22 mouse cellular contexts compared by ENCODE assay signal in the genomic region with DNA sequence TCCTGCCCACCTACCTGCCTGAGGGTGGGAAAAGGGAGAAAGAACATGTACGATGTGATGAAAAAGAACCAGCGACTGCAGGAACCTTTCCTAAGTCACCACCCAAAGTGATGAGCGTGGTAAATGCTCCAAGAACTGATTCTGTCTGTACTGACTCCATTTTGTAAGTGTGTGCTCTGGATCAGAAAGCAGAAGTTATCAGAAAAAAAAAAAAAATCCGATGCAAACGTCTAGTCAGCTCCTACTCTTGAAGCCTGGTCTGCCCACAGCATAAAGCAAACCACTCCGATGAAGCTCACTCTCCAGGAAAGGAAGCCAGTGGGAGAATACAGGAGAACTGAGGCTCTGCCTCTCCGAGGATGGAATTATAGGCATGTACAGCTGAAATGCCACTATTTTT.
"Had no signal": no experiment of that assay in that cellular context is flagged by ENCODE, and none has a peak within 500 bp of the region (broad histone marks: within the 10 kb centered on the region; RNA-seq: fewer than 3 reads in every experiment).

No protein-coding gene starts in this region.

- H3K27ac ChIP-seq: kidney, embryonic 15.5 days; left cerebral cortex, adult 2 months; liver, embryonic 12.5 days; liver, embryonic 15.5 days; lung, embryonic 15.5 days; midbrain, embryonic 12.5 days; midbrain, embryonic 15.5 days; neural tube, embryonic 13.5 days; stomach, embryonic 15.5 days had no signal

- H3K4me3 ChIP-seq: kidney, embryonic 15.5 days; left cerebral cortex, adult 2 months; liver, embryonic 12.5 days; liver, embryonic 15.5 days; lung, embryonic 15.5 days; midbrain, embryonic 12.5 days; midbrain, embryonic 15.5 days; myocyte; neural tube, embryonic 13.5 days; stomach, embryonic 15.5 days had no signal

- H3K9ac ChIP-seq: kidney, embryonic 15.5 days; liver, embryonic 12.5 days; liver, embryonic 15.5 days; lung, embryonic 15.5 days; midbrain, embryonic 12.5 days; midbrain, embryonic 15.5 days; neural tube, embryonic 13.5 days; stomach, embryonic 15.5 days had no signal

- ATAC-seq: liver, embryonic 12.5 days; midbrain, embryonic 15.5 days had no signal

- H3K36me3 ChIP-seq: liver, embryonic 15.5 days; midbrain, embryonic 15.5 days; stomach, embryonic 15.5 days had no signal

- H3K9me3 ChIP-seq: kidney, embryonic 15.5 days; liver, embryonic 12.5 days; liver, embryonic 15.5 days; lung, embryonic 15.5 days; midbrain, embryonic 12.5 days; midbrain, embryonic 15.5 days; neural tube, embryonic 13.5 days; stomach, embryonic 15.5 days had no signal

- DNase-seq: kidney, adult 11 months; kidney, adult 8-10 months; kidney, postnatal 10 days; kidney, postnatal 36 days; layer of hippocampus, postnatal 36 days; lung, adult 18-20 months; lung, postnatal 14 days; lung, postnatal 4 days; retina, postnatal 1 day; right cerebral cortex, postnatal 25 days; spleen, adult 18-20 months; thymus, postnatal 36 days had no signal

- H3K4me2 ChIP-seq: kidney, embryonic 15.5 days; liver, embryonic 12.5 days; liver, embryonic 15.5 days; lung, embryonic 15.5 days; midbrain, embryonic 12.5 days; midbrain, embryonic 15.5 days; neural tube, embryonic 13.5 days; stomach, embryonic 15.5 days had no signal

- H3K4me1 ChIP-seq: kidney, embryonic 15.5 days; lung, embryonic 15.5 days; midbrain, embryonic 12.5 days; midbrain, embryonic 15.5 days; neural tube, embryonic 13.5 days; stomach, embryonic 15.5 days had no signal

- H3K27me3 ChIP-seq: kidney, embryonic 15.5 days; liver, embryonic 12.5 days; liver, embryonic 15.5 days; lung, embryonic 15.5 days; midbrain, embryonic 12.5 days; midbrain, embryonic 15.5 days; neural tube, embryonic 13.5 days; stomach, embryonic 15.5 days had no signal
